Mouse (Mus musculus): Measurements from ENCODE around the gene Eci3.
"Not testable (repeated sequence)": the region's sequence is repeated elsewhere in the genome, so short reads cannot be mapped to it uniquely, and the experiment has no call there.

The Eci3 gene

GRCm38 (mm10) chr13:34963511-34964397, at the start of gene Eci3:
Gene Eci3 (minus strand): TSS chr13:34963810.
- DNase-seq (ENCODE audit: extremely low read depth, low read depth, low spot score) = no peak

- DNase-seq (ENCODE audit: extremely low read depth, low read depth, low spot score) = no peak
Observed at GRCm38 (mm10) chr13:34995925-34996324, 32.3 kb upstream of the Eci3 start.

DNA sequence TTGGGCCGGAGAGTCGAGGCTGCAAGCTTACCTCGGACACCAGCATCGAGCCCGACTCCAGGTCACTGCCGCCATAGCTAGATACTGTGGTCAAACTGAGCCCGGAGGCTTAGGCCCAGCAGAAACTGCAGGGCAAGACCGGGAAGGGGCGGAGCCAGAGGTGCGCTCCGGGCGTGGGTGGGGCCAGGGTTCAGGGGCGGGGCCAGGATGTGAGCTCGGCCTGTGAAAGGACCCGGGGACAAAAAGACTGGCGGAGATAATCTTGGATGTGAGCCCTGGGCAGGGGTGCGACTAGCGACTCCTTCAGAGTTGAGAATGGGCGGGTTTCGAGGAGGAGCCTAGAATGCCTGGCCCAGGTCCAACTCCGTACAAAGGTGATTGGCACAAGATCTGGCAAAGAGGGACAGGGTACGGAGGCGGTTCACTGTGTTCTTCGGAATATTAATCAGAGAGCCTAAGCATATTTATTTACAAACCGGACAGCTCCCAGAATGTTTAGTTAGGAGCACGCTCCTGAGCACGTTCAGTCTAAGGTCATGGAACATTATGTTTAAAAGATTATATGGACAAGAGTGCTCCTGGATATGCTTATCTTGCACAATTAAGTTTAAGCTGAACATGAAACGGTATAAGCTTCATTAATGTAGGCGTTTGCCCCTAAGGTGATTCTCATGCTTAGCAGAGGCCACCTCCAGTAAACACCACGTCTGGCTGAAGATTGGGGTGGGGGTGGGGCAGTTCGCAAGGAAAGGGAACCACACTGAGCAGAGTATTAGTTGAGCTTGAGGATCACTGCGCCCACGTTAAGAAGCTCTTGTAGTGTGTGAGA, 30.6 kb upstream of the Eci3 start:
- DNase-seq (ENCODE audit: extremely low read depth, low read depth, low spot score) = peak; percentile 86

DNA sequence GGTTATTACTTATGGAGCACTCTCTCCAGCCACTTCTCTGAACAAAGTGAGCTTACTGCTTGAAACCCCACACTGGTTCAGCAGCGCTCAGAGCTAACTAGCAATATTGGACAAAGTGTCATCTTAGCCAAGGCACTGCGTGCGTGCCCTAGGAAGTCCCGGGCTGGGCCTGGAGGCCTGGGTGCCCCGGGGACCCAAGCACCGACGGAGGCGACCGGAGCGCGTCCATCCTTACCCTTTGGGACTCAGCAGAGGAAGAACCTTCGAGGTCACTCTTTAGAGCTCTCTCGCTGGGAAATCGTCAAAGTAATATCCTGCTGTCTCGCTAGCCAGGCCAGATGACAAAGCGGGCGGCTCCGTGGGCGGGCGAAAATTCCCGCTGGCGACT, 30.0 kb upstream of the Eci3 start:
- no peak for DNase-seq (ENCODE audit: extremely low read depth, low read depth, low spot score)

- DNase-seq (ENCODE audit: extremely low read depth, low read depth, low spot score) = no peak
Observed at GRCm38 (mm10) chr13:34993085-34993484, 29.5 kb upstream of the Eci3 start.

DNA sequence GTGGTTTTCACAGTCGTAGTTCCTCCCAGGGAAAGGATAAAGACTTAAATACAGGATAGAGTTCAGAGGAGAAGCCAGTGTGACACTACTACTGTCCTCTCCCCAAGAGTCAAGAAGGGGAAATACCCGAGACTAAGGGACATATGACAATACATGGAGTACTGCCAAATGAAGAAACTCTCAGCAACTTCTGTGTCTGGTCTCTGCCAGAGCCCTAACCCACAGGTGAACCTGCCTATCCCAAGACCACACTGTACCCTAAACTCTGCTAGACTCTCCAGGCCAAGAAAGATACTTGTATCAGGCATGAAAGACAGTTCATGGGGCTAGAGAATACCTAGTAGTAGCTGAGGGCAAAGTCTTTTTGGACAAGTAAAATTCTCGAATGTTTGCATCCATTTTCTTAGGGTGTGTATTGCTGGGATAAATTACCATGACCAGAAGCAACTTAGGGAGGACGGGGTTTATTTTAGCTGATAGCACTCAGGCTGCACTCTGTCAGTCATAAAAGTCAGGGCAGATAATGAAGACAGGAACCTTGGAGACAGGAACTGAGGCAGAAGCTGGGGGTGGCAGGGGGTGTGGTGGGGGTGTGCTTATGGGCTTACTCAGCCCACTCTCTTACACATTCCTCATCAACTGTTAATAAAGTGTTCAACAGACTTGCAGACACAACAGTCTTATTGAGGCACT, 28.1 kb upstream of the Eci3 start:
- DNase-seq (ENCODE audit: extremely low read depth, low read depth, low spot score) = no peak

GRCm38 (mm10) chr13:34983479-34983878, 19.9 kb upstream of the Eci3 start:
- DNase-seq (ENCODE audit: extremely low read depth, low read depth, low spot score) = not testable (repeated sequence)

DNA sequence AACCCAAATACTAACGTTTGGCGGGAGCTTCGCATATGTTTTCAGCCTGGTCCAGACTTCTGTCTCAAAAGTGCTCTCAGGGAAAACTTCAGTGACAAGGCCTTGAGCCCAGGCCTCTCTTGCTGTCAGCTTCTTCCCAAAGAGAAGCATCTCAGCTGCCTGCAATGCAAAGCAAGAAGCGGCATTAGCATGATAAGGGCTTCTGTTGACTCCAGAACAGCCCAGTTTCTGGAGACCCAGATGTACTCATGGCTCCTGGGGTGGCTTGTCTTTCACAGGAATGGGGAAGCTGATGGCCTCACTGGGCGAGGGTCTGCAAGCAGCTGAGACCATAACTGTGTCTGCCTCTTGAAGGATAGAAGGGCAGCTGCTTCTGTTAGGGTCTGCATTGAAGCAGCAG, 15.0 kb upstream of the Eci3 start:
- DNase-seq (ENCODE audit: extremely low read depth, low read depth, low spot score) = not testable (repeated sequence)

DNA sequence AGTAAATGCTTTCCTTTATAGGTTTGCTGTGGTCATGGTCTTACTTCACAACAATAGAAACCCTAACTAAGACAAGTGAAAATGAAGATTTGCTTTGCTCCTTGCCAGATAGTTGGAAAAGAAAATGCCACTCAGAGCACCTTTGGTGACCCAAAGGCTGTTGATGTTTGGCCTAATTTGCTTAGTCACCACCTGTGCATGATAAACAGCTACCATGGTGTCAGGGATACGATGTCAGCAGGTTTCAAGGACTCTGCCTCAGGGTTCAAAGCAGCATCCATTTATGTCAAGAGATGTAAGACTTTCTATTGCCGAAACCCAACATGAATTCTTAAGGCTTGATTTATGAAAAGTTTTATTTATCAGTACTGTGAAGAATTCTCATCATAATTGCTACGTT, 13.8 kb upstream of the Eci3 start:
- no peak for DNase-seq (ENCODE audit: extremely low read depth, low read depth, low spot score)

DNA sequence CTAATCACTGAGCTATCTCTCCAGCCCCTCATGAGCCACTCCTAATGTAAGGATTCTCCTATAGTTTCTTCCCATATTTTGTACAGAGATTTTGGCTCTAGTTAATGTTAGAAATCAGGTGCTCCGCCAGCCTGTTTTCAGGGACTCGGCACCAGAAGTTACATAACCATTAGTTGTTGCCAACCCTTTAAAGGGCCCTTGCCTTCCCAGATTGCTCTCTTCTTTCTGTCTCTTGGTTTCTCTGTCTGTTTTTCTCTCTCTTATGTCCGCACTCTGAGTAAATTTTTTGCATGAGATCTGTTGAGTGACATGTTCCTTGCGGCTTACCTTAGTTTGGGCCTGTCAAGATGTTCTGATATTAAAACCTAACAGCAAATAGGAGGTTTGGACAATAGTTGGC, 12.5 kb upstream of the Eci3 start:
- no peak for DNase-seq (ENCODE audit: extremely low read depth, low read depth, low spot score)

DNA sequence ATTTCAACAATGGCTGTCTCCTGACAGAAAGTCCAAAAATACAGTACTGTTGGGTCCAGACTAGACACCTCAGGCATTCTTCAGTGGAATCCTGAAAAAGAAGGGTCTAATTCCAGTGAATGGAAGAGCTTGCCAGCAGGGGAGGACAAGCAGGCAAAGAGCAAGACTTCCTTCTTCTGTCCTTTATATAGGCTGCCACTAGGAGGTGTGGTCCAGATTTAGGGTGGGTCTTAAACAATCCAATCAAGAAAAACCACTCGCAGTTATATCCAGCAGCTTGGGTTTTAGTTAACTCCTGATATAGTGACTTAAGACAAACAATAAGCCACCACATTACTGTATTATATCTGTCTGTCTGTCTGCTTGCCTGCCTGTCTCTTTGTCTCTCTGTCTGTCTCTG, 10.2 kb upstream of the Eci3 start:
- no peak for DNase-seq (ENCODE audit: extremely low read depth, low read depth, low spot score)

DNA sequence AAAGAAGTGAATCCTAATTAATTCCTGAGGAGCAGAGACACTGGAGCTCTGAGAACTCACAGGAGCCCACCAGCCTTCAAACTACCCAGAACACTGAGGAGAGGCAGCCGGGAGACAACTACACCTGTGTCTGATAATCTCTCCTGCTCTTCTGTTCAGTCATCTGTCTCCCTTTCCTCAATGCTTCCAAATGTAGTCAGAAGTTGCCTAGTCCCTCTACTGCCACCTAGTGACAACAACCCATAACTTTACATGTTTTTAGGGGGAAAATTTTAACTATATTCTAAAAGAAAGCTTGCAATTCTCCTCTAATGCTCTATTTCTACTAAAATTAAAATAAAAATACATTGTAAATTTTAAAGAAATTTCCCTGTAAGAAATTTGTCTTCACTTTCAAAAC, 9.5 kb upstream of the Eci3 start:
- no peak for DNase-seq (ENCODE audit: extremely low read depth, low read depth, low spot score)

DNA sequence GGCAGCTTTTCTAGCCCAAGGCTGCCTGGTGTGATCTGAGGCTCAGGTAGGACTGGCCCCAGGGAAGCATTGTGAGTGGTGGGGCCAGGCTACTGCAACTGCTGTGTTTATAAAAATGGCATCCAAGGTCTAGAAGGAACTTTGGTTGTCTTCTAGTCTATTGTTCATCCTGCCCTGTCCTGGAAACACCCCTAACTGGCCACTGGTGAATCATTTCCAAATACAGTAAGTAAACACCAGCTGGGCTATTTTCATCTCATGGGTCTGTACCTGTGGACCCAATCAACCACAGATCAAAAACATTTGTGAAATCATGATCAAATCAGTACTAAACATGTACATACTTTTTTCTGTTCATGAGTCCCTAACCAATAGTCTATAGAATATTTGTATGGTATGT, 8.8 kb upstream of the Eci3 start:
- not testable (repeated sequence) for DNase-seq (ENCODE audit: extremely low read depth, low read depth, low spot score)

DNA sequence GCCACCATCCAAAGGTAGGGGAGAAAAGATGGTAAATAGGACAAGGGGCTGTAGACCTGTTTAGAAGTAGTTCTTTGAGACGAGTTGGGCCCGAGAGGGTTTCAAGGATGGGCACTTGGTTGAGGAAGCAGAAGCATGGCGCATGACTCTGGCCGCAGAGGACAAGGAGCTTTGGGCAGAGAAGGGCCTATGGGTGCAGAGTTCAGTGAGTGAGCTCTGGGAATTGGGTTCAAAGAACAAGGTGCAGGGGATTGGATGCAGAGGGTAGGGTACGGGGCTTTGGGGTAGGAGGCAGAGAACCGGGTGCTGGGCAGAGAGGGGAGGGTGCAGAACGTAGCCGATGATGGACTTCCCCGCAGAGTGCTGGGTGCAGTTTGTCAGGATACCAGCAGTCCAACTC, 2.0 kb upstream of the Eci3 start:
- DNase-seq (ENCODE audit: extremely low read depth, low read depth, low spot score) = not testable (repeated sequence)

DNA sequence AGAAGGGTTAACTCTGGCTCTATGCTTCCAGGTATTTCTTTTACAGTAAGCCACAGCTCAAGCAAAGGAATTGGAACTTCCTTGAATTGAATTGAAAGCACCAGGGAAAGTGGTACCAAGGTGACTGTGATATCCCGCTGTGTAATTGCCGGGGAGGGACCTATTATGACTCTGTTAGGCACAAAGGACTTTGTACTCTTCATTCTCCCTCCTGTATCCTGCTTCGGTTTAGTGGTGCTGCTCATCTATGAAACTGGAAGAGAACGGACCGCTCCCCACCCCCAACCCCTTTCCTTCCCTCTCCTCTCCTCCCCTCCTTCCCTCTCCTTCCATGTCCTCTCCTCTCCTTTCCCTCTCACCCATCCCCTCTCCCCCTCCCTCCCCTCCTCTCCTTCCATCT, 1.3 kb upstream of the Eci3 start:
- no peak for DNase-seq (ENCODE audit: extremely low read depth, low read depth, low spot score)

- DNase-seq (ENCODE audit: extremely low read depth, low read depth, low spot score) = no peak
Observed at GRCm38 (mm10) chr13:34964419-34964818, 809 bp upstream of the Eci3 start.

GRCm38 (mm10) chr13:34960996-34961770, 2.4 kb downstream of the Eci3 start:
- no peak for DNase-seq (ENCODE audit: extremely low read depth, low read depth, low spot score)

DNA sequence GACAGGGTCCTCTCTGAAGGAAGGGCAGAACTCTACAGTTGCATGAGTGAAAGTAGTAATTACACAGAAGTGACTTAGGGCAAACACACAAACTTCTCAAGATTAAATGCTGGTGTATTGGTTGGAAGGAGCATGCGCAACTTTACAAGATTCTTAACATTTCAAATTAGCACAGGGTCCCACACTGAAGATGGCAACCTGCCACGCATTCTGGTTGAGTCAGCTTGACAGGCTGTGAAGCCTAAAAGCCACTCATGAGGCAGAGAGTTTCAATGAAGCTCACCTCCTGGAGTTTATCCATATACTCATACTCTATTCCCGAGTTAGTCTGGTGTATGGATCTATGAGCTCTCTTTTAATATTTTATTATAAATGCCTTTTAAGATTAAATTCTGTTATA, 5.5 kb downstream of the Eci3 start:
- DNase-seq (ENCODE audit: extremely low read depth, low read depth, low spot score) = not testable (repeated sequence)

GRCm38 (mm10) chr13:34956901-34957300, 6.7 kb downstream of the Eci3 start:
- DNase-seq (ENCODE audit: extremely low read depth, low read depth, low spot score) = no peak

- not testable (repeated sequence) for DNase-seq (ENCODE audit: extremely low read depth, low read depth, low spot score)
Observed at GRCm38 (mm10) chr13:34951437-34951836, 12.2 kb downstream of the Eci3 start.

- no peak for DNase-seq (ENCODE audit: extremely low read depth, low read depth, low spot score)
Observed at GRCm38 (mm10) chr13:34942370-34942769, 21.2 kb downstream of the Eci3 start.
